Mouse (Mus musculus): ENCODE data around the gene Efhd1. TPM values are rescaled to one million over a fixed set of nuclear protein-coding genes. Genes with fewer than 3 reads are reported as not detected.
A peak's percentile ranks its signal among the peaks of the same experiment; 100 is the strongest.

Gene Efhd1
- total RNA-seq, 1 experiment = 1.8 TPM

- Histone ChIP-seq H3K4me1 (ENCODE audit: control insufficient read depth in 2 of 2, insufficient read depth in 2 of 2, low read length in 2 of 2, poor library complexity in 1 of 2) (0 out of 4 replicates have a peak, but pooled peaks cover 0 to 2% of the 10 kb centered on the region in 2 experiments), H3K36me3 (ENCODE audit: control insufficient read depth, insufficient read depth, low read length, poor library complexity, severe bottlenecking) (no peaks in the 10 kb centered on the region), H3K9me3 (ENCODE audit: control insufficient read depth, insufficient read depth, low read depth, low read length) (no peaks in the 10 kb centered on the region), H3K9ac (ENCODE audit: insufficient read depth, low read depth, low read length, poor library complexity, severe bottlenecking) (no peak overlapping the region), H3K27ac (ENCODE audit: insufficient read depth, low read depth, low read length, poor library complexity, severe bottlenecking) (no peak overlapping the region), H3K4me3 (ENCODE audit: insufficient read depth in 1 of 2, low read depth in 1 of 2, low read length in 2 of 2, poor library complexity in 1 of 2, severe bottlenecking in 1 of 2) (no peak overlapping the region)
- DNase-seq (ENCODE audit: low read depth, low spot score) = no peak
- in situ Hi-C loops (cut with MboI; ENCODE audit: low sequenced_read_pairs in 2 of 2, unreplicated experiment in 2 of 2) = no loop called here
- TF ChIP-seq CHD2 (IDR thresholded peaks at IDR 0.05; ENCODE audit: low read depth, low read length) (no peak), ZC3H11A (IDR thresholded peaks at IDR 0.05; ENCODE audit: borderline replicate concordance, low read depth, low read length) (no peak), HCFC1 (IDR thresholded peaks at IDR 0.05; ENCODE audit: borderline replicate concordance, insufficient read depth, low read length) (no peak), ZNF384 (IDR thresholded peaks at IDR 0.05; ENCODE audit: low read depth, low read length) (no peak), MAFK (IDR thresholded peaks at IDR 0.05; ENCODE audit: insufficient read depth, low read depth, low read length) (no peak)
Observed at GRCm38 (mm10) chr1:87280281-87280680, 16.1 kb downstream of the Efhd1 start.

DNA sequence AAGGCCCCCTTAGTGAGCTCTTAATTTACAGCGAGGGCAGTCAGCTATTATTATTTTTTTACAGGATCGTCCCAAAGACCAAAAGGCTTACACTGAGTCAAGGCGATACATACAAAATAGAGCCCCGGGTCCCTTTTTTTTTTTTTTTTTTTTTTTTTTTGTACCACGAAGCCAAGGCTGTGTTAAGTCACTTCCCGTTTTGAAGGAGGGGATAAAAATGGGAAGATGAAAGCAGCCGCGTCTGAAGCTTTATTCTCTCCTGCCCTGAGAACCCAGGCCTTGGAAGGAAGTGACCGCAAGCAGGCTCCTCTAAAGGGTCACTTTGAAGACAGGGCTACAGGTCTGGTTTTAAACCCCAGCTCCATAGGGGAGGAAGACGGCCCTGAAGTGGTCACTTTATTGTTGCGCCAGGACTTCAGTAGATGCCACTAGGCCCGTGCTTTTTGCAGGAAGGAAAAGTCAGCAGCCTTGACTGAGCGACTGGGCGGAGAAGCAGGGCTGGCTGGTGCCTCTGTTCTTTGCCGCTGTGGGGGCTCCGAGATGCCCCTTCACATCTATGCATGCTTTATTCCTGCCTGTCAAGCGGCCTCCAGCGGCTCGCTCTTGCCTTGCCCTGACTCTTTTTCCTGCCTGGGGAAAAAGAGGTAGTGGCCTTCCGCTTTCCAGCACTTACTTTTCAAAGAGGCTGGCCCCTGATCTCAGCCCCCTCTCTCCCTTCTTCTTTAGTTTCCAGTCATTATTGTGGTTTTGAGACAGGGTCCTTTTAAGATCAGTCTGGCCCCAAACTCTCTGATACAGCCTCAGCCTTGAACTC, 17.6 kb downstream of the Efhd1 start:
- no peak for DNase-seq (ENCODE audit: low read depth, low spot score)
- H3K4me1 ChIP-seq (ENCODE audit: control insufficient read depth in 2 of 2, insufficient read depth in 2 of 2, low read length in 2 of 2, poor library complexity in 1 of 2) = 0 out of 4 replicates have a peak, but pooled peaks cover 0 to 2% of the 10 kb centered on the region in 2 experiments
- no peaks in the 10 kb centered on the region for H3K36me3 ChIP-seq (ENCODE audit: control insufficient read depth, insufficient read depth, low read length, poor library complexity, severe bottlenecking)
- in situ Hi-C loops (cut with MboI; ENCODE audit: low sequenced_read_pairs in 2 of 2, unreplicated experiment in 2 of 2) = no loop called here
- no peak overlapping the region for H3K27ac ChIP-seq (ENCODE audit: insufficient read depth, low read depth, low read length, poor library complexity, severe bottlenecking)
- H3K9me3 ChIP-seq (ENCODE audit: control insufficient read depth, insufficient read depth, low read depth, low read length) = no peaks in the 10 kb centered on the region
- H3K9ac ChIP-seq (ENCODE audit: insufficient read depth, low read depth, low read length, poor library complexity, severe bottlenecking) = peak overlapping the region; percentile 18; the same call in 1 of the 2 replicates
- TF ChIP-seq MAFK (IDR thresholded peaks at IDR 0.05; ENCODE audit: insufficient read depth, low read depth, low read length) (no peak), ZNF384 (IDR thresholded peaks at IDR 0.05; ENCODE audit: low read depth, low read length) (peak; percentile 57; the same call in 1 of the 2 replicates)
- peak overlapping the region; percentile 43 to 50 for H3K4me3 ChIP-seq (ENCODE audit: insufficient read depth in 1 of 2, low read depth in 1 of 2, low read length in 2 of 2, poor library complexity in 1 of 2, severe bottlenecking in 1 of 2)

DNA sequence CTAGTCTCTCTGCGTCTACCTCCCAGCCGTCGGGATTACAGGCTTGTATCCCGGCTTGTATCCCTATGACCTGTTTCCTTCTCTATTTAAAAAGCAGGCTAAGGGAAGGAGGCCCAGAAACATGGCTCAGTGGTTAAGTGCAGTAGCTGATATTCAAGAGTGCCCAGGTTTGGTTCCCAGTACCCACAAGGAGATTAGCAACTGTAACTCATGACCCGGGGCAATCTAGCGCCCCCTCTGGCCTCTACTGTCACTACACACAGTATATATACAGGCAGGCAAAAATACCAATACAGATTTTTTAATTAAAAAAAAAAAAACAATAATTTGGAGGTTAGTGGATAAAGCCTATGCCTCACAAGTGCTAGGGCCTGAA, 18.2 kb downstream of the Efhd1 start:
- H3K4me1 ChIP-seq (ENCODE audit: control insufficient read depth in 2 of 2, insufficient read depth in 2 of 2, low read length in 2 of 2, poor library complexity in 1 of 2) = 0 out of 4 replicates have a peak, but pooled peaks cover 0 to 2% of the 10 kb centered on the region in 2 experiments
- H3K9ac ChIP-seq (ENCODE audit: insufficient read depth, low read depth, low read length, poor library complexity, severe bottlenecking) = no peak overlapping the region
- TF ChIP-seq CHD2 (IDR thresholded peaks at IDR 0.05; ENCODE audit: low read depth, low read length) (no peak), HCFC1 (IDR thresholded peaks at IDR 0.05; ENCODE audit: borderline replicate concordance, insufficient read depth, low read length) (no peak)
- no peaks in the 10 kb centered on the region for H3K9me3 ChIP-seq (ENCODE audit: control insufficient read depth, insufficient read depth, low read depth, low read length)
- no peak for DNase-seq (ENCODE audit: low read depth, low spot score)
- no peak overlapping the region for H3K27ac ChIP-seq (ENCODE audit: insufficient read depth, low read depth, low read length, poor library complexity, severe bottlenecking)
- no peak overlapping the region; a peak in 1 of 4 replicates for H3K4me3 ChIP-seq (ENCODE audit: insufficient read depth in 1 of 2, low read depth in 1 of 2, low read length in 2 of 2, poor library complexity in 1 of 2, severe bottlenecking in 1 of 2)
- in situ Hi-C loops (cut with MboI; ENCODE audit: low sequenced_read_pairs in 2 of 2, unreplicated experiment in 2 of 2) = no loop called here
- no peaks in the 10 kb centered on the region for H3K36me3 ChIP-seq (ENCODE audit: control insufficient read depth, insufficient read depth, low read length, poor library complexity, severe bottlenecking)

- Histone ChIP-seq H3K27ac (ENCODE audit: insufficient read depth, low read depth, low read length, poor library complexity, severe bottlenecking) (no peak overlapping the region), H3K9ac (ENCODE audit: insufficient read depth, low read depth, low read length, poor library complexity, severe bottlenecking) (no peak overlapping the region), H3K36me3 (ENCODE audit: control insufficient read depth, insufficient read depth, low read length, poor library complexity, severe bottlenecking) (no peaks in the 10 kb centered on the region), H3K9me3 (ENCODE audit: control insufficient read depth, insufficient read depth, low read depth, low read length) (no peaks in the 10 kb centered on the region), H3K4me1 (ENCODE audit: control insufficient read depth in 2 of 2, insufficient read depth in 2 of 2, low read length in 2 of 2, poor library complexity in 1 of 2) (0 out of 4 replicates have a peak, but pooled peaks cover 0 to 2% of the 10 kb centered on the region in 2 experiments), H3K4me3 (ENCODE audit: insufficient read depth in 1 of 2, low read depth in 1 of 2, low read length in 2 of 2, poor library complexity in 1 of 2, severe bottlenecking in 1 of 2) (no peak overlapping the region)
- in situ Hi-C loops (cut with MboI; ENCODE audit: low sequenced_read_pairs in 2 of 2, unreplicated experiment in 2 of 2) = no loop called here
- TF ChIP-seq CHD2 (IDR thresholded peaks at IDR 0.05; ENCODE audit: low read depth, low read length) (no peak), ZNF384 (IDR thresholded peaks at IDR 0.05; ENCODE audit: low read depth, low read length) (no peak), HCFC1 (IDR thresholded peaks at IDR 0.05; ENCODE audit: borderline replicate concordance, insufficient read depth, low read length) (no peak), ZC3H11A (IDR thresholded peaks at IDR 0.05; ENCODE audit: borderline replicate concordance, low read depth, low read length) (no peak), MAFK (IDR thresholded peaks at IDR 0.05; ENCODE audit: insufficient read depth, low read depth, low read length) (no peak)
- no peak for DNase-seq (ENCODE audit: low read depth, low spot score)
Observed at GRCm38 (mm10) chr1:87283410-87283960, 19.3 kb downstream of the Efhd1 start.
